Mouse (Mus musculus) embryonic facial prominence, embryonic 11.5 days (tissue): Measurements from ENCODE around the gene Rai14. TPM values are rescaled to one million over a fixed set of nuclear protein-coding genes. Genes with fewer than 3 reads are reported as not detected.

ENCODE experiments used
- ATAC-seq: fragments of 200-750 bp; cut with Nextera tagmentation; replicated peaks from 2 replicates; pipeline ENCODE4 v1.8.0; 2017; ENCODE audit warnings: low read depth; ENCODE audit not compliant: insufficient number of reproducible peaks, low FRiP score, low TSS enrichment
- DNase-seq: peaks from one replicate; pipeline ENCODE4 v3.0.0-alpha.2; 2015; ENCODE audit warnings: low spot score
- H3K27ac ChIP-seq: fragments of 300-500 bp; sonication (generic); replicated peaks from 2 replicates; pipeline ENCODE4 v1.5.1; 2014; ENCODE audit warnings: mild to moderate bottlenecking, low read depth, low read length, control low read depth
- H3K27me3 ChIP-seq: fragments of 300-500 bp; sonication (generic); 2 replicates; pipeline ENCODE4 v1.6.1; 2014; ENCODE audit warnings: mild to moderate bottlenecking, low read length, moderate library complexity, mixed read lengths; ENCODE audit not compliant: control insufficient read depth, insufficient read depth
- H3K36me3 ChIP-seq: fragments of 300-500 bp; sonication (generic); replicated peaks from 2 replicates; pipeline ENCODE4 v1.6.1; 2014; ENCODE audit warnings: low read depth, mild to moderate bottlenecking, low read length, moderate library complexity, mixed read lengths; ENCODE audit not compliant: control insufficient read depth, insufficient read depth
- H3K4me1 ChIP-seq: fragments of 300-500 bp; sonication (generic); 2 replicates; pipeline ENCODE4 v1.6.1; 2014; ENCODE audit warnings: low read length, mixed read lengths; ENCODE audit not compliant: control insufficient read depth, insufficient read depth
- H3K4me2 ChIP-seq: fragments of 300-500 bp; sonication (generic); 2 replicates; pipeline ENCODE4 v1.6.1; 2014; ENCODE audit warnings: low read depth, mild to moderate bottlenecking, control low read depth, low read length, moderate library complexity
- H3K4me3 ChIP-seq: fragments of 300-500 bp; sonication (generic); 2 replicates; pipeline ENCODE4 v1.5.1; 2014; ENCODE audit warnings: low read depth, low read length, control low read depth
- H3K9ac ChIP-seq: fragments of 300-500 bp; sonication (generic); replicated peaks from 2 replicates; pipeline ENCODE4 v1.6.1; 2014; ENCODE audit warnings: mild to moderate bottlenecking, control low read depth, low read length
- H3K9me3 ChIP-seq: fragments of 300-500 bp; sonication (generic); replicated peaks from 2 replicates; pipeline ENCODE4 v1.6.1; 2016; ENCODE audit warnings: mild to moderate bottlenecking, low read length, inconsistent platforms, mixed read lengths; ENCODE audit not compliant: control insufficient read depth
- WGBS: fragments of 180-500 bp; shearing (Covaris S2); extraction: QIAGEN DNeasy Blood & Tissue Kit; methylation state at CpG from one replicate; pipeline ENCODE4 v1.1.7; 2014; 5-methylcytosine and 5-hydroxymethylcytosine counted together
- polyA plus RNA-seq: library from polyadenylated mRNA; unstranded; fragments of >200 nt; fragmentation: Nextera tagmentation; extraction: Ambion mirVana; gene quantifications from 2 replicates; pipeline ENCODE4 v1.2.1, GENCODE M21; 2014

The Rai14 gene
- polyA plus RNA-seq, 1 experiment from 2014 or later: 92.0 TPM

DNA sequence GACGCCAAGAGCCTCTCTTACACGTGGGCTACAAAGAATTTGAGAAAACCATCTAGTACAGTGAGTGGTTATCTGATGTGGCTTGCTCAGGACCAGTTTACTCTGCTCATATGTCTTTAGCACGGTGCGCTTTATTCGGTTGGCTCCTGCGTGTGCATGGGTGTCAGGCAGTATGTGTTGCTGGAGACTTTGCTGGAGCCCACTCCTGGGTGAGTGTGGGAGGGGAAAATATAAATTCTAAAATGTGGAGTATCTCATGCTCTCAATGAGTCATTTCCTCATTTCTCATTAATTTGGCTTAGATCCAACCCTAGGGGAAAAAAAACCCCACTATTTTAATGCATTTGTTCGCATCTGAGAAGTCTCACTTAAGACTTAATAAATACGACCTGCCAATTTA, 33.2 kb upstream of the Rai14 start:
- 77% methylated on average over 8 of the region's 8 CpGs for WGBS
- DNase-seq (no peak), ATAC-seq (0 out of 2 replicates have a peak, but pooled peaks have one; percentile 17)
- no peak overlapping the region for H3K4me3 ChIP-seq
- no peaks in the 10 kb centered on the region for H3K4me1 ChIP-seq
- no peak overlapping the region for H3K27ac ChIP-seq
- no peaks in the 10 kb centered on the region for H3K9me3 ChIP-seq
- H3K9ac ChIP-seq: no peak overlapping the region
- H3K4me2 ChIP-seq: no peak overlapping the region
- no peaks in the 10 kb centered on the region for H3K27me3 ChIP-seq
- no peaks in the 10 kb centered on the region for H3K36me3 ChIP-seq

DNA sequence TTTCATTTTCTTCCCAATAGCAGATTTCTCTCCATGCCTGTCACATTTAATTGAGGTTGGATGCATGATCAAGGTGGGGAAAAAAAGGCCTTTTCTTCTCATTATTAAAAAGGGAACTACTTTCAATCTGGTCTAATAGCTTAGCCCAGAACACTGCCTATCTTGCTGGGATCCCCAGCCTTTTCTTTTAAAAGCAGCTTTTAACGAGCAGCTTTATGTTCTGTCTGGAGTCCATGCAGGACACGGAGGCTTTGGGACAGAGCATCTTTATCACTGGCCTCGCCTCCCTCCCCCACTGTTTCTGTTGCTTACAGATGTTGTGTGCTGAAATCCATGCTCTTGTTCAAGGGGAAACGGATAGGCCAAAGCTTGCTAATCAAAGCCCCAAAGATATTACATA, 32.8 kb upstream of the Rai14 start:
- Histone ChIP-seq H3K9ac (no peak overlapping the region), H3K27ac (no peak overlapping the region), H3K9me3 (no peaks in the 10 kb centered on the region), H3K4me2 (no peak overlapping the region), H3K4me3 (no peak overlapping the region), H3K27me3 (no peaks in the 10 kb centered on the region), H3K36me3 (no peaks in the 10 kb centered on the region), H3K4me1 (no peaks in the 10 kb centered on the region)
- ATAC-seq: peak; percentile 59; the same call in 1 of the 2 replicates
- WGBS: 29% methylated on average over 4 of the region's 4 CpGs
- DNase-seq: peak; percentile 21

DNA sequence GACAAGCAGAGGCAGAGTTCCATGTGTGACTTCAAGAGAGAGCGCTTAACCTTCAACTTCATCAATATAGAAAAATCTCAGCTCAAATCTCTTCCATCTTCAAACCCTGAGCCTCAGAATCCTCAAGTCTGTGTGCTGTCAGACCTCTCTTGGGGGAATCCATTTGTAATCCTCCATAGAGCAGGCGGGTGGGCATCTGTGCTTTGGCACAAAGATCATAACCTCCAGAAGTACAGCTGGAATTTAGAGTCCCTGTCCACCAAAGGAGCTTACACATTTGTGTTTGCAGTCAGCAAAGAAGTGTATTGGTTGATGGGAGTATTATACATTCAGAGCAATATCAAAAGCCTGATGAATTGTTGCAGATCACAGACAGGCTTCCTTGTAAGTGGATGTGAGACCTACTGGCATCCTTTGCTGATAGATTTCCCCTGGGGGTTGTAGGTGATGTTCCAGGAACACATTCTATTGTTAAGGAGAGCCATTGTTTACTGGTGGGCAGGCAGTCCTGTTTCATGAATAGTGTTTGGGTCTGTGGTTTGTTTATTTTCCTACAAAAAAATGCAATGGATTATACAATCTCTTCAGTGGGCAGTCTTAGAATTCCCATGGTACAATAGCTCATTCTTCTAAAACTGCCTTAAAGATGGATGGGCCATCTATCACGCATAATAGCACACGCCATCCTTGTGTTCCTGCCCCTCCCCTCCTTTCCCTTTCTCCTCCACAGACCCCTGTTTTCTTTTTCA, 32.1 kb upstream of the Rai14 start:
- DNase-seq: no peak
- Histone ChIP-seq H3K9ac (no peak overlapping the region), H3K9me3 (no peaks in the 10 kb centered on the region), H3K27me3 (no peaks in the 10 kb centered on the region), H3K4me3 (no peak overlapping the region), H3K4me1 (no peaks in the 10 kb centered on the region), H3K4me2 (no peak overlapping the region), H3K27ac (no peak overlapping the region), H3K36me3 (no peaks in the 10 kb centered on the region)
- 64% methylated on average over 4 of the region's 4 CpGs for WGBS
- ATAC-seq: no peak; the same call in 1 of the 2 replicates

DNA sequence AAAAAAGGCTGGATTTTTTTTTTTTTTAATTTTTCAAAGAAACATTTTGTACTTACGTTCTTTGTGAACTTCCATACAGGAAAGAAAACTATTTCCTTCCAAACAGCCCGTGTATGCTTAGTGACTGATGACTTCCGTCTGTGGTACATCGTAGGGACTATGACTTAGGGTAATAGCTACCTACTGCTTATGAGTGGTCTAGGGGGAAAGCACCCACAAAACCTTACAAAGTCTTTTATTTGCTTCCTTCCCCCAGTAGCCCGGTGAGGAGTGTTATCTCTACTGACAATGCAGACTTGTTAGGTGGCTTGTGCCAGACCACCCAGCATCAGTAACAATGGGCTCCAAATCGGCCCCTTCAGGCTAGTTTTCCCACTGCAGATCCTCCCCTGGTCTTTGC, 28.0 kb upstream of the Rai14 start:
- Histone ChIP-seq H3K27ac (no peak overlapping the region), H3K36me3 (no peaks in the 10 kb centered on the region), H3K4me3 (no peak overlapping the region), H3K27me3 (no peaks in the 10 kb centered on the region), H3K9ac (no peak overlapping the region), H3K4me2 (no peak overlapping the region), H3K9me3 (no peaks in the 10 kb centered on the region), H3K4me1 (no peaks in the 10 kb centered on the region)
- WGBS: 62% methylated on average over 6 of the region's 6 CpGs
- ATAC-seq (no peak), DNase-seq (no peak)

DNA sequence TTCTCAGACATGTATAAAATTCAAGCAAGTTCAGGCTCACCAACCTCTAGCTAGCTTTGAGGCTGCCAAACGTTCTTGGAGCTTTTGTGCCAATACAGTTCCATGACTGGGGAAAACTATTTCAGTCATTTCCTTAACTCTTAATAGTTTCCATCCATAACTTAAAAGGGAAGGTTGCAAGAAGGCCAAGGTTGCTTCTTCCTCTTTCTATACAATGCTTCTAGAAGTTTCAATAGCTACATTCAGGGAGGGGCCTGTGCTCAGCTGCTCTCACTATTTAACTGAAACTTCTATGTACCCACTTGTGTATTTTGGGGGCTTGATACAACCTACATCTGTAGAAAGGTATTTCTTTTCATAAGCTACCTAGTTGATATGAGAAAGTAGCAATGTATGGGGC, 24.9 kb upstream of the Rai14 start:
- no peak for DNase-seq
- H3K36me3 ChIP-seq: no peaks in the 10 kb centered on the region
- no peak overlapping the region for H3K9ac ChIP-seq
- ATAC-seq: no peak
- H3K27me3 ChIP-seq: no peaks in the 10 kb centered on the region
- no peak overlapping the region for H3K4me2 ChIP-seq
- H3K9me3 ChIP-seq: no peaks in the 10 kb centered on the region
- 44% methylated on average over 1 of the region's 1 CpGs for WGBS
- no peak overlapping the region for H3K4me3 ChIP-seq
- no peak overlapping the region for H3K27ac ChIP-seq
- no peaks in the 10 kb centered on the region for H3K4me1 ChIP-seq

DNA sequence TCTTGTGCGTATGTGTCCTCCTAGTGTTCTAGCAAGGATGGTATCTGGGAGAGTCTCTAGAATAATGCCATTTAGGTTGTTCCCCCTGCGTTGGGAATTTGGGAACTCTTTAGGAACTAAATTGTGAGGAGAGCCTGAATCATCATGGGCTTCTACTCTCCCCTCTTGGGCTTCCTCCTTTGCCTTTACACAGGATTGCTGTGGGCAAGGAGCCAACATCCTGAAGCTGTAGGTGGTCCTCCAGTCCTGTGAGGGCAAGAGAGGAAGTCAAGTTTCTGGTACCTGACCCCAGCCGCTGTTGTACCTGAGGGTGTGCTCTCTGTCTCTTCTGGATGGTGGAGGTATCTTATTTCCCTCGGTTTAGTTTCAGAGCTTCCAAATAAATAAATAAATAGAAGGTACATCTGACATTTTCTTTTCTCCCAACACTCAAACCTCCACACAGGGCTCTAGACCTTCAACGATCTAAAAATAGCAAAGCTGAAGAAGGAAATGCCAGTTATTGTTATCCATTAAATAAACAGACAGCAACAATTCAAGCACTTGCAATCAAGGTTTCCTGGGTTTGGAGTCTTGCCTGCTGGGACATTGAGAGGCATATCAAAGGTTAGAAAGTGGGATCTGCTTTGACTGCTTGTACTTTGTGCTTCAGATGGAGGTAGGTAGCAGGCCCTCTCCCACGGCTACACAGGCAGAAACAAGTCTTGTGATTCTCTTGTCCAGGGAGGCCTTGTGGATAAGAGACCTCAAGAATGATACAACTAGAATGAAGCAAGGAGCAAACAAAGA, 24.1 kb upstream of the Rai14 start:
- no peak for DNase-seq
- H3K36me3 ChIP-seq: no peaks in the 10 kb centered on the region
- WGBS: 74% methylated on average over 6 of the region's 6 CpGs
- H3K9ac ChIP-seq: no peak overlapping the region
- H3K27ac ChIP-seq: no peak overlapping the region
- no peak overlapping the region for H3K4me3 ChIP-seq
- H3K9me3 ChIP-seq: no peaks in the 10 kb centered on the region
- H3K4me1 ChIP-seq: no peaks in the 10 kb centered on the region
- ATAC-seq: no peak
- no peaks in the 10 kb centered on the region for H3K27me3 ChIP-seq
- no peak overlapping the region for H3K4me2 ChIP-seq

DNA sequence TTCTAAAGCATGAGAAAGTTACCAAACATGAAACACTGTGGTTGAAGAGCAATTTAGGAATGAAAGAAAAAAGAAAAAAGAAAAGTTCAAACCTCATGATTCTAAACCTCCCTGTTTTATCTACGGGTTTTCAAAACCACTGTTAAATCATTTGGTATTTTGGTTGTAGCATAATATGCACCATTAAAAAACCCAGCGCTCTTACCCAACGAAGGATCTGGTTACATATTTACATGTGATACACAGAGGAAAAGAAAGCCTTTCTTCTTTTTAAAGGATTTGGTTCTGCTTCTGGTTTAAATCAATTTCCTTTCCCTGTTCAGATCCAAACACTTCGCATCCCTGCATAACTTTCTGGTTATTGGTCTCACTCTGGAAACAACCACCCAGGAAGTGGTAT, 21.5 kb upstream of the Rai14 start:
- no peak overlapping the region for H3K4me2 ChIP-seq
- WGBS: 69% methylated on average over 4 of the region's 4 CpGs
- no peaks in the 10 kb centered on the region for H3K9me3 ChIP-seq
- ATAC-seq (no peak), DNase-seq (peak; percentile 32)
- no peak overlapping the region for H3K27ac ChIP-seq
- no peaks in the 10 kb centered on the region for H3K27me3 ChIP-seq
- no peak overlapping the region for H3K9ac ChIP-seq
- no peaks in the 10 kb centered on the region for H3K36me3 ChIP-seq
- no peak overlapping the region for H3K4me3 ChIP-seq
- no peaks in the 10 kb centered on the region for H3K4me1 ChIP-seq

DNA sequence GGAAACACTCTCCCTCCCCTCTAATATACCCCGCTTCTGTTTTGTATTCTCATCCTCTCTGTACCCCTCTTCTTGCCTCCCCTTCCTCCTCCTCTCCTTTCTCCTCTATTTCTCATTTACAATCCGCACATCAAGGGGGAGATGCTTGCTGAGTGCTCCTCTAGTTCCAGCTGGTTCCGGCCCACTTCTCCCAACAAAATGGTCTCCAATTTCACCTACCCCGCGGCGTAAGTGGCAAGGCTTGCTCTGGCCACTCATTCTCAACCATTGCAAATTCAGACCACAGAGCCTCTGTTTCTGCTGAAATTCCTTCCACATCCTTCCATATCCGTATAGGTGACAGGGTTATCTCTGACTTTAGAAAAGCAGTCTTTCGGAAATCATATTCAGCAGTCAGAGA, 20.8 kb upstream of the Rai14 start:
- 77% methylated on average over 8 of the region's 8 CpGs for WGBS
- no peak overlapping the region for H3K4me2 ChIP-seq
- H3K9ac ChIP-seq: no peak overlapping the region
- H3K27me3 ChIP-seq: no peaks in the 10 kb centered on the region
- DNase-seq: no peak
- no peaks in the 10 kb centered on the region for H3K36me3 ChIP-seq
- no peaks in the 10 kb centered on the region for H3K9me3 ChIP-seq
- H3K27ac ChIP-seq: no peak overlapping the region
- no peak overlapping the region for H3K4me3 ChIP-seq
- H3K4me1 ChIP-seq: no peaks in the 10 kb centered on the region
- no peak for ATAC-seq
